Mouse (Mus musculus) stomach, postnatal 0 days (tissue): ENCODE measurements around the gene Ivd. TPM values are rescaled to one million over a fixed set of nuclear protein-coding genes. Genes with fewer than 3 reads are reported as not detected.

Source experiments
- ATAC-seq: fragments of 200-750 bp; cut with Nextera tagmentation; 2 replicates; pipeline ENCODE4 v1.8.0; 2017; ENCODE audit not compliant: low FRiP score, low TSS enrichment
- DNase-seq: peaks from one replicate; pipeline ENCODE4 v3.0.0-alpha.2; 2016; ENCODE audit warnings: low spot score
- H3K27ac ChIP-seq: fragments of 300-500 bp; sonication (generic); replicated peaks from 2 replicates; pipeline ENCODE4 v1.5.1; 2014; ENCODE audit warnings: mild to moderate bottlenecking, control low read depth
- H3K27me3 ChIP-seq: fragments of 300-500 bp; sonication (generic); 2 replicates; pipeline ENCODE4 v1.6.1; 2014; ENCODE audit warnings: low read length; ENCODE audit not compliant: control insufficient read depth, insufficient read depth
- H3K36me3 ChIP-seq: fragments of 300-500 bp; sonication (generic); 2 replicates; pipeline ENCODE4 v1.6.1; 2014; ENCODE audit warnings: low read length, mixed read lengths; ENCODE audit not compliant: control insufficient read depth, insufficient read depth
- H3K4me1 ChIP-seq: fragments of 300-500 bp; sonication (generic); replicated peaks from 2 replicates; pipeline ENCODE4 v1.6.1; 2014; ENCODE audit warnings: antibody characterized with exemption; ENCODE audit not compliant: control insufficient read depth, insufficient read depth
- H3K4me2 ChIP-seq: fragments of 300-500 bp; sonication (generic); replicated peaks from 2 replicates; pipeline ENCODE4 v1.6.1; 2014; ENCODE audit warnings: low read depth, mild to moderate bottlenecking, control low read depth, moderate library complexity
- H3K4me3 ChIP-seq: fragments of 300-500 bp; sonication (generic); 2 replicates; pipeline ENCODE4 v1.5.1; 2014; ENCODE audit warnings: low read depth, low read length, control low read depth
- H3K9ac ChIP-seq: fragments of 300-500 bp; sonication (generic); 2 replicates; pipeline ENCODE4 v1.6.1; 2014; ENCODE audit warnings: mild to moderate bottlenecking, low read length, control low read depth, mixed read lengths
- H3K9me3 ChIP-seq: fragments of 300-500 bp; sonication (generic); 2 replicates; pipeline ENCODE4 v1.6.1; 2016; ENCODE audit warnings: low read length; ENCODE audit not compliant: control insufficient read depth
- CTCF ChIP-seq: IDR thresholded peaks from 2 replicates; pipeline ENCODE4 v1.5.1; 2016; ENCODE audit warnings: antibody characterized with exemption, low read depth, mild to moderate bottlenecking, moderate library complexity
- EP300 ChIP-seq: optimal IDR thresholded peaks from 2 replicates; pipeline ENCODE3; 2016; ENCODE audit warnings: antibody characterized with exemption
- WGBS: fragments of 180-500 bp; shearing (Covaris S2); extraction: QIAGEN DNeasy Blood & Tissue Kit; methylation state at CpG from one replicate; pipeline ENCODE4 v1.1.7; 2014; 5-methylcytosine and 5-hydroxymethylcytosine counted together
- polyA plus RNA-seq: library from polyadenylated mRNA; unstranded; fragments of >200 nt; fragmentation: Nextera tagmentation; extraction: Ambion mirVana; gene quantifications from 2 replicates; pipeline ENCODE4 v1.2.1, GENCODE M21; 2015

The Ivd gene
- polyA plus RNA-seq, 1 experiment from 2014 or later = 30.9 TPM

DNA sequence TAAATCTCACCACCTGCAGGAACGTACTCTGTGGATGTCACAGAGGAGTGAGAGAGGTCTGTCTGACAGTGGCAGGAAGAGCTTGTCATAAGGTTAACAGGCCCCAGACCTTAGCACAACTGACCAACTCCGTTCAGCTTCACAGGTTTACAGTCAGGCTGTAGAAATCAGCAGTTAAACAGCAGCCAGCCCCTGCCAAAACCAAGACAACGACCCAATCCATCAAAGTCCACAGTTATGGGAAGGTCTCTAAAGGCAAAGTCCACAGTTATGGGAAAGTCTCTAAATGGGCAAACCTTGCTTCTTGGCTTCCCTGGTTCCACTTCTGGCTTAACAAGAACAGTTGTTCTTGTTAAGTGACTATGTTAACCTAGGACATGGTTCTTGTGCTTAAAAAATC is 17.3 kb upstream of the Ivd start:
- ATAC-seq (no peak), DNase-seq (no peak)
- WGBS = 80% methylated on average over 3 of the region's 3 CpGs
- Histone ChIP-seq H3K36me3 (no peaks in the 10 kb centered on the region), H3K9ac (no peak overlapping the region), H3K4me3 (no peak overlapping the region), H3K4me2 (no peak overlapping the region), H3K27ac (no peak overlapping the region), H3K27me3 (no peaks in the 10 kb centered on the region), H3K4me1 (no peaks in the 10 kb centered on the region), H3K9me3 (no peaks in the 10 kb centered on the region)
- TF ChIP-seq CTCF (no peak), EP300 (no peak)

DNA sequence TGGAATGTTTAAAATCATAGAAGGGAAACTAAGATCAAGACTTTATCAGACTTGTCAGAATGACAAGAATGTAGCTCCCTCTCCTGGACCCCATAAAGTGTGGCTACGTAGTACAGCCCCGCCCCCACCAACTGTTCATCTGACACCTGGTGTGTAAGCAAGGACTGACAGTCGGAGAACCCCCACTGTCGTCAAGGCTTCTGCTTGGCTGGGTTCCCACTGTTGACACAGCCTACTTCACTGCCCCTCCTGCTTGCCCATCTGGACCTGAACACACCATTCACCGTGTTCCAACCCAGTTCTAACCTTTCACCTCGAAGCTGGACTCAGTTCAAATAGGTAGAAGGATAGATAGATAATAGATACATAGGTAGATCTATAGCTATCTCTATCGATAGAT is 15.5 kb upstream of the Ivd start:
- 45% methylated on average over 7 of the region's 7 CpGs for WGBS
- Histone ChIP-seq H3K4me3 (no peak overlapping the region), H3K9ac (no peak overlapping the region), H3K36me3 (no peaks in the 10 kb centered on the region), H3K27me3 (no peaks in the 10 kb centered on the region), H3K4me1 (no peaks in the 10 kb centered on the region), H3K27ac (no peak overlapping the region), H3K9me3 (no peaks in the 10 kb centered on the region), H3K4me2 (no peak overlapping the region)
- DNase-seq (no peak), ATAC-seq (no peak)
- TF ChIP-seq EP300 (no peak), CTCF (no peak)

DNA sequence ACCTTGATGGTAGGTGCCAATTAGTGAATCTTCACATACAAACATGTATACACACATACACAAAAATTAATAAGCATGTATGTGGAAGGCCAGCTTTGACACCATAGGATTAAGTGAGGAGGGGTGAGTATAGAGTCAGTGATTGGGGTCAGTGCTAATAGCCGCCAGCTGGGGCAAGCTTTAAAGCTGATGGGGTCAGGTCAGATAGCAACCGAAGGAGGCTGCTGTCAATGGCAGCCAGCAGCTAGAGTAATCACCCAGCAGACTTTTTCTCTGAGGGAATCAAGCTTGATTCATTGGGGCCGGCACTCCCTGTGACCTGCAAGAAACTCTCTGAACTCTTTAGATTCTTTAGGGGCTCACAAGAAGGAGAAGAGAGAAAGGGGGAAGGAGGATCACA is 10.0 kb upstream of the Ivd start:
- no peaks in the 10 kb centered on the region for H3K36me3 ChIP-seq
- H3K27me3 ChIP-seq = no peaks in the 10 kb centered on the region
- H3K4me1 ChIP-seq = no peaks in the 10 kb centered on the region
- no peak overlapping the region for H3K27ac ChIP-seq
- no peak overlapping the region for H3K4me3 ChIP-seq
- WGBS = 26% methylated on average over 3 of the region's 3 CpGs
- no peak for TF ChIP-seq EP300
- TF ChIP-seq CTCF = no peak
- no peak overlapping the region for H3K4me2 ChIP-seq
- no peak overlapping the region for H3K9ac ChIP-seq
- H3K9me3 ChIP-seq = no peaks in the 10 kb centered on the region
- DNase-seq (no peak), ATAC-seq (no peak)

DNA sequence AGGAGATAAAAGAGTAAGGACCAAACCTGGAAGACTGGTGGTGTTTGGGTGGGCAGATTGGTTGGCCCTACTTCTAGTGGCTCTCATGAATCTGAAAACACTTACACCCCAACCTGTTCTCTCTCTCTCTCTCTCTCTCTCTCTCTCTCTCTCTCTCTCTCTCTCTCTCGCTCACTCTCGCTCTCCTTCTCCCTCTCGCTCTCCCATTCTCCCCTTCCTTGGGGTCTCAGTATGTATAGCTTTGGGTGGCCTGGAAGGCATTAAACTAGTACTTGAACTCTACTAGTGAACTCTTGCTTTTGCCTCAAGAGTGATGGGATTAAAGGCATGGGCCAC is 554 bp downstream of the Ivd start:
- H3K4me3 ChIP-seq = peak overlapping the region; percentile 48
- no peak for DNase-seq
- peak overlapping the region; percentile 72 for H3K4me2 ChIP-seq
- no peaks in the 10 kb centered on the region for H3K9me3 ChIP-seq
- H3K27me3 ChIP-seq = no peaks in the 10 kb centered on the region
- H3K36me3 ChIP-seq = no peaks in the 10 kb centered on the region
- H3K9ac ChIP-seq = peak overlapping the region; percentile 64
- TF ChIP-seq CTCF (no peak), EP300 (no peak)
- ATAC-seq = no peak
- WGBS = 24% methylated on average over 2 of the region's 3 CpGs
- peak overlapping the region; percentile 65 for H3K27ac ChIP-seq
- no peaks in the 10 kb centered on the region for H3K4me1 ChIP-seq

DNA sequence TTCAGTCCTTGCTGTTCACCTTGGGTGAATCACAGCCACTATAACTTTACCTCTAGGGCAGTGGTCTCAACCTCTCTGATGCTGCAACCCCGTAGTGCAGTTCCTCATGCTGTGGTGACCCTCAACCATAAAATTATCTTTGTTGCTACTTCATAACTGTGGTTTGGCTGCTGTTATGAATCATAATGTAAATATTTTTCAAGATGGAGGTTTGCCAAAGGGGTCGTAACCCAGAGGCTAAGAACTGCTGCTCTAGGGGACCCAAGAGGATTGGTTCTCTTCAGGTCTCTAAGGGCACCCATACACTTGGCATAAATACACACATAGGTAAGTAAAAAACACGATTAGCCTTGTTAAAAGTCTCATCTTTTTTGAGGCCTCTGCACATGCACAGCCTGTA is 8.8 kb downstream of the Ivd start:
- Histone ChIP-seq H3K4me3 (no peak overlapping the region), H3K36me3 (no peaks in the 10 kb centered on the region), H3K9ac (no peak overlapping the region), H3K9me3 (no peaks in the 10 kb centered on the region), H3K4me1 (no peaks in the 10 kb centered on the region), H3K4me2 (no peak overlapping the region), H3K27me3 (no peaks in the 10 kb centered on the region), H3K27ac (no peak overlapping the region)
- DNase-seq (no peak), ATAC-seq (no peak)
- no peak for TF ChIP-seq CTCF
- WGBS = 50% methylated on average over 3 of the region's 3 CpGs

DNA sequence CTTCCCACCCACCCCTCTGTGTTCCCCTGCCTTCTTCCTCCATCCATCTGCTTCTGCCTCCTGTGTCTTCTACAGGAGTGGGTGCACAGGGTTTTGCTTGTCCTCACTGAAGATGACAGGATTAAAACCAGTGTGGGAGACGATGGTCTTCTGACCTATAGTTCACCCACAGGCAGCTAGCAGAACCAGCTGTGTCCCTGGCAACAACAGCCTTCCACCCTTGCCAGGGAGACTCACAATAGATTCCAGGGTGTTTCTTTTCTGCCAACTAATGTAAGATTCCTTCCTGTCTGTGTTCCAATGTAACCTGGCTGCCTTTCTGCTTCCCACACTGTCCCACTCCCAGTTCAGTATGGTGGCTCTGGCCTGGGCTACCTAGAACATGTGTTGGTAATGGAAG is 9.3 kb downstream of the Ivd start:
- no peak for ATAC-seq
- H3K27ac ChIP-seq = no peak overlapping the region
- no peaks in the 10 kb centered on the region for H3K27me3 ChIP-seq
- H3K9me3 ChIP-seq = no peaks in the 10 kb centered on the region
- 39% methylated on average over 1 of the region's 1 CpGs for WGBS
- no peak for DNase-seq
- H3K4me1 ChIP-seq = no peaks in the 10 kb centered on the region
- no peak overlapping the region for H3K9ac ChIP-seq
- no peaks in the 10 kb centered on the region for H3K36me3 ChIP-seq
- H3K4me2 ChIP-seq = no peak overlapping the region
- no peak for TF ChIP-seq EP300
- no peak for TF ChIP-seq CTCF
- H3K4me3 ChIP-seq = no peak overlapping the region
